Mouse (Mus musculus) CD4-positive, CD25-positive, alpha-beta regulatory T cell (primary cell): ENCODE measurements around the gene Llgl1. TPM values are rescaled to one million over a fixed set of nuclear protein-coding genes. Genes with fewer than 3 reads are reported as not detected.

Experiments
- polyA plus RNA-seq: library from polyadenylated mRNA; unstranded; fragments of 100-300 nt; shearing (Covaris generic); gene quantifications from one replicate; pipeline ENCODE4 v1.2.1, GENCODE M21; 2017

The Llgl1 gene
- 43.6 TPM for polyA plus RNA-seq

GRCm38 (mm10) chr11:60699524-60700075, at the start of gene Llgl1:
Llgl1 (plus strand) TSS chr11:60699723.

GRCm38 (mm10) chr11:60726601-60727391, 27.3 kb downstream of the Llgl1 start, which contains the start of gene Flii:
Flii (minus strand) TSS chr11:60727263.

GRCm38 (mm10) chr11:60728260-60728761, 28.8 kb downstream of the Llgl1 start, which contains the start of gene Mief2:
Mief2 (plus strand) TSS chr11:60728398.

Other genes with a start within 250 kb of the Llgl1 start
- 62.8 TPM for gene Drg2, start 245.1 kb upstream of the Llgl1 start, polyA plus RNA-seq
- gene Myo15, start 230.4 kb upstream of the Llgl1 start, polyA plus RNA-seq, result 0.07 TPM
- gene Alkbh5, start 163.3 kb upstream of the Llgl1 start, polyA plus RNA-seq, result 29.9 TPM
- 174 TPM for gene Flii, start 27.5 kb downstream of the Llgl1 start, polyA plus RNA-seq
- gene Mief2, start 28.7 kb downstream of the Llgl1 start, polyA plus RNA-seq, result 21.2 TPM
- 22.0 TPM for gene Top3a, start 77.6 kb downstream of the Llgl1 start, polyA plus RNA-seq
- gene Smcr8, start 77.8 kb downstream of the Llgl1 start, polyA plus RNA-seq, result 8.8 TPM
- gene Shmt1, start 112.0 kb downstream of the Llgl1 start, polyA plus RNA-seq, result 21.8 TPM
- 29.0 TPM for gene Dhrs7b, start 130.9 kb downstream of the Llgl1 start, polyA plus RNA-seq
- 35.2 TPM for gene Tmem11, start 179.5 kb downstream of the Llgl1 start, polyA plus RNA-seq
- gene Natd1, start 215.0 kb downstream of the Llgl1 start, polyA plus RNA-seq, result 11.1 TPM
- gene Map2k3, start 232.3 kb downstream of the Llgl1 start, polyA plus RNA-seq, result 65.8 TPM